Mouse (Mus musculus) layer of hippocampus, postnatal 10 days (tissue): ENCODE results near the gene 1700123L14Rik. TPM values are rescaled to one million over a fixed set of nuclear protein-coding genes. Genes with fewer than 3 reads are reported as not detected.
"Not testable (repeated sequence)": the region's sequence is repeated elsewhere in the genome, so short reads cannot be mapped to it uniquely, and the experiment has no call there.

Experiments
- DNase-seq, 2 experiments: peaks; one replicate each; pipeline ENCODE4 v3.0.0; 2021; ENCODE audit warnings: low spot score in 2 of 2
- long read RNA-seq: library from polyadenylated mRNA; stranded (forward); transcript quantifications from one replicate; pipeline ENCODE4 v2.0.0, GENCODE M21; 2023
- total RNA-seq, 2 experiments: library from RNA; stranded (reverse); gene quantifications; 2 replicates each; pipeline ENCODE4 v1.2.3; 2021

The 1700123L14Rik gene
- total RNA-seq, result not detected
- long read RNA-seq, result 0 reads

GRCm38 (mm10) chr6:96165818-96166379 is at the start of gene 1700123L14Rik:
Gene 1700123L14Rik, minus strand, starts transcription at chr6:96166243.
- DNase-seq, result peak; percentile 7 to 25

GRCm38 (mm10) chr6:96205395-96205794 is 39.4 kb upstream of the 1700123L14Rik start:
- DNase-seq, result no peak

GRCm38 (mm10) chr6:96198991-96199390 is 32.9 kb upstream of the 1700123L14Rik start:
- DNase-seq, result not testable (repeated sequence)

- DNase-seq, result no peak
Observed at GRCm38 (mm10) chr6:96186517-96186916, 20.5 kb upstream of the 1700123L14Rik start.

- DNase-seq, result peak in 1 of 2 experiments; percentile 8
Observed at GRCm38 (mm10) chr6:96183392-96183791, 17.3 kb upstream of the 1700123L14Rik start.

GRCm38 (mm10) chr6:96178530-96178929 is 12.5 kb upstream of the 1700123L14Rik start:
- DNase-seq, result no peak

GRCm38 (mm10) chr6:96173681-96174080 is 7.6 kb upstream of the 1700123L14Rik start:
- no peak for DNase-seq

GRCm38 (mm10) chr6:96167031-96167430 is 988 bp upstream of the 1700123L14Rik start:
- no peak for DNase-seq

- peak; percentile 17 to 25 for DNase-seq
Observed at GRCm38 (mm10) chr6:96165403-96165802, 640 bp downstream of the 1700123L14Rik start.

- DNase-seq, result no peak
Observed at GRCm38 (mm10) chr6:96143326-96143725, 22.7 kb downstream of the 1700123L14Rik start.

- peak; percentile 74 to 77 for DNase-seq
Observed at GRCm38 (mm10) chr6:96116534-96117272, 49.3 kb downstream of the 1700123L14Rik start.

- peak in 1 of 2 experiments; percentile 13 for DNase-seq
Observed at GRCm38 (mm10) chr6:96116148-96116533, 49.9 kb downstream of the 1700123L14Rik start.

Other genes with a start within 250 kb of the 1700123L14Rik start
- 10 to 100 TPM; 43.6 to 47.3 TPM for gene Fam19a1, start 53.1 kb downstream of the 1700123L14Rik start, total RNA-seq